ENCODE assay signal across 10 mouse cellular contexts in genomic region chr6:85186744-85187059, GRCm38 (mm10). TPM values are rescaled to one million over a fixed set of nuclear protein-coding genes. Genes with fewer than 3 reads are reported as not detected.
DNase-seq lines count a peak whose midpoint lies in the region; ATAC-seq and TF ChIP-seq lines count a peak whose summit lies in the region.
"Had no signal": no experiment of that assay in that cellular context is flagged by ENCODE, and none has a peak within 500 bp of the region (broad histone marks: within the 10 kb centered on the region; RNA-seq: fewer than 3 reads in every experiment).

No protein-coding gene starts in this region.

- TF ChIP-seq POLR2A in ES-Bruce4 (IDR thresholded peaks at IDR 0.05; ENCODE audit: insufficient read depth, low read length), result no peak

- ATAC-seq in heart, postnatal 0 days (ENCODE audit: insufficient read depth, low read depth), result no peak
- no peak for ATAC-seq in forebrain, embryonic 12.5 days (ENCODE audit: low FRiP score)
- no peak for ATAC-seq in limb, embryonic 13.5 days (ENCODE audit: low FRiP score, low read depth)
- ATAC-seq in megakaryocyte, adult 5-6 weeks (ENCODE audit: poor library complexity, severe bottlenecking), result no peak

- WGBS in heart, postnatal 0 days, result 1% methylated on average over 15 of the region's 15 CpGs
- WGBS in forebrain, embryonic 12.5 days, result 2% methylated on average over 15 of the region's 15 CpGs
- WGBS in limb, embryonic 13.5 days, result 3% methylated on average over 15 of the region's 15 CpGs

- no peak overlapping the region for H3K4me2 ChIP-seq in heart, postnatal 0 days (ENCODE audit: low read depth, low read length)
- peak overlapping the region; percentile 93 for H3K4me2 ChIP-seq in forebrain, embryonic 12.5 days
- H3K4me2 ChIP-seq in limb, embryonic 13.5 days (replicated peaks), result peak overlapping the region; percentile 72

- DNase-seq in heart, postnatal 0 days (ENCODE audit: low spot score), result no peak
- DNase-seq in heart, postnatal 14 days, result no peak
- DNase-seq in cerebellum, adult 11 months, result no peak
- DNase-seq in urinary bladder, adult 18-20 months (ENCODE audit: low spot score in 2 of 2), result no peak

- no peak for TF ChIP-seq CTCF in heart, postnatal 0 days (IDR thresholded peaks at IDR 0.05; ENCODE audit: low read depth)
- no peak for TF ChIP-seq CTCF in ES-Bruce4 (IDR thresholded peaks at IDR 0.05; ENCODE audit: low read depth, low read length)

- no peaks in the 10 kb centered on the region for H3K4me1 ChIP-seq in heart, postnatal 0 days (ENCODE audit: control insufficient read depth, insufficient read depth)
- H3K4me1 ChIP-seq in ES-Bruce4 (ENCODE audit: control insufficient read depth, insufficient read depth, low read length), result no peaks in the 10 kb centered on the region
- peaks cover 47% of the 10 kb centered on the region for H3K4me1 ChIP-seq in forebrain, embryonic 12.5 days
- peaks cover 44% of the 10 kb centered on the region for H3K4me1 ChIP-seq in limb, embryonic 13.5 days

- H3K27ac ChIP-seq in heart, postnatal 0 days (ENCODE audit: low read depth), result no peak overlapping the region
- no peak overlapping the region for H3K27ac ChIP-seq in ES-Bruce4 (ENCODE audit: insufficient read depth, low read length)
- H3K27ac ChIP-seq in forebrain, embryonic 12.5 days, result peak overlapping the region; percentile 93
- no peak overlapping the region for H3K27ac ChIP-seq in limb, embryonic 13.5 days

- H3K27me3 ChIP-seq in heart, postnatal 0 days (ENCODE audit: control insufficient read depth, insufficient read depth, low read length), result peaks cover 82% of the 10 kb centered on the region
- peaks cover 31% of the 10 kb centered on the region for H3K27me3 ChIP-seq in ES-Bruce4 (ENCODE audit: control insufficient read depth, insufficient read depth, low read length, poor library complexity, severe bottlenecking)
- peaks cover 73% of the 10 kb centered on the region for H3K27me3 ChIP-seq in forebrain, embryonic 12.5 days
- H3K27me3 ChIP-seq in limb, embryonic 13.5 days, result peaks cover 91% of the 10 kb centered on the region

- H3K9ac ChIP-seq in heart, postnatal 0 days (replicated peaks; ENCODE audit: low read depth, low read length), result no peak overlapping the region
- H3K9ac ChIP-seq in ES-Bruce4 (ENCODE audit: low read depth, poor library complexity, severe bottlenecking), result no peak overlapping the region
- peak overlapping the region; percentile 88; the same call in 1 of the 2 replicates for H3K9ac ChIP-seq in forebrain, embryonic 12.5 days
- H3K9ac ChIP-seq in limb, embryonic 13.5 days, result no peak overlapping the region

- peak overlapping the region; percentile 46 for H3K4me3 ChIP-seq in heart, postnatal 0 days (ENCODE audit: low read depth, low read length)
- peak overlapping the region; percentile 58 for H3K4me3 ChIP-seq in ES-Bruce4 (ENCODE audit: low read depth, low read length)
- peak overlapping the region; percentile 74 for H3K4me3 ChIP-seq in forebrain, embryonic 12.5 days (replicated peaks)
- H3K4me3 ChIP-seq in limb, embryonic 13.5 days, result peak overlapping the region; percentile 39

- intact Hi-C loops in heart, postnatal 14 days (cut with DNase I), result no loop called here

- TF ChIP-seq EP300 in heart, postnatal 0 days (IDR thresholded peaks at IDR 0.05; ENCODE audit: low read depth), result no peak
- no peak for TF ChIP-seq EP300 in ES-Bruce4 (IDR thresholded peaks at IDR 0.05; ENCODE audit: insufficient read depth, low read depth, low read length)

- H3K9me3 ChIP-seq in heart, postnatal 0 days (replicated peaks; ENCODE audit: control insufficient read depth, low read length), result no peaks in the 10 kb centered on the region
- H3K9me3 ChIP-seq in ES-Bruce4 (replicated peaks; ENCODE audit: control insufficient read depth, insufficient read depth, low read length, poor library complexity, severe bottlenecking), result no peaks in the 10 kb centered on the region
- H3K9me3 ChIP-seq in forebrain, embryonic 12.5 days, result no peaks in the 10 kb centered on the region
- no peaks in the 10 kb centered on the region for H3K9me3 ChIP-seq in limb, embryonic 13.5 days

- no peaks in the 10 kb centered on the region for H3K36me3 ChIP-seq in heart, postnatal 0 days (replicated peaks; ENCODE audit: control insufficient read depth, insufficient read depth, low read length)
- H3K36me3 ChIP-seq in ES-Bruce4 (ENCODE audit: control insufficient read depth, insufficient read depth, low read length, poor library complexity, severe bottlenecking), result no peaks in the 10 kb centered on the region
- H3K36me3 ChIP-seq in forebrain, embryonic 12.5 days (replicated peaks), result no peaks in the 10 kb centered on the region; the same call in 1 of the 2 replicates
- H3K36me3 ChIP-seq in limb, embryonic 13.5 days, result no peaks in the 10 kb centered on the region

RNA-seq across cellular contexts. Expression of gene Emx1, which starts 0.5 kb away (rescaled TPM):
- total RNA-seq in heart, postnatal 0 days (2014; rRNA removed; ENCODE audit: low replicate concordance), result not detected in 2 replicates
- polyA plus RNA-seq in heart, postnatal 0 days (2015; fragmentation: Nextera tagmentation; extraction: Ambion mirVana), result not detected in 2 replicates
- total RNA-seq in heart, postnatal 14 days (2021), result not detected
- 0.56 and 1.8 TPM in 2 replicates for polyA plus RNA-seq in ES-Bruce4 (2011; ENCODE audit: insufficient read depth, insufficient read length, low read depth, missing spikeins)
- 71.6 and 89.0 TPM in 2 replicates for polyA plus RNA-seq in forebrain, embryonic 12.5 days (2016; fragmentation: Nextera tagmentation; extraction: Ambion mirVana)
- 0.60 and 0.64 TPM in 2 replicates for polyA plus RNA-seq in limb, embryonic 13.5 days (2015; fragmentation: Nextera tagmentation; extraction: Ambion mirVana)
- not detected in 2 replicates for total RNA-seq in megakaryocyte, adult 5-6 weeks (2015)
- not detected in 2 replicates for total RNA-seq in megakaryocyte, adult 5-6 weeks (2017)
- total RNA-seq: heart, adult 8-10 months; liver, adult 2 months had no signal
- polyA plus RNA-seq: liver, adult 2 months had no signal

RNA-seq across cellular contexts. Expression of gene Spr, which starts 49.1 kb away (rescaled TPM):
- 63.3 and 108 TPM in 2 replicates for total RNA-seq in heart, postnatal 0 days (2014; rRNA removed; ENCODE audit: low replicate concordance)
- polyA plus RNA-seq in heart, postnatal 0 days (2015; fragmentation: Nextera tagmentation; extraction: Ambion mirVana), result 60.9 and 66.2 TPM in 2 replicates
- total RNA-seq in heart, postnatal 14 days (2021), result 10 to 100 TPM; 57.3 to 58.7 TPM
- polyA plus RNA-seq in ES-Bruce4 (2011; ENCODE audit: insufficient read depth, insufficient read length, low read depth, missing spikeins), result 26.0 and 26.9 TPM in 2 replicates
- 28.9 and 31.7 TPM in 2 replicates for polyA plus RNA-seq in forebrain, embryonic 12.5 days (2016; fragmentation: Nextera tagmentation; extraction: Ambion mirVana)
- 39.5 and 41.4 TPM in 2 replicates for polyA plus RNA-seq in limb, embryonic 13.5 days (2015; fragmentation: Nextera tagmentation; extraction: Ambion mirVana)
- 14.9 and 16.4 TPM in 2 replicates for total RNA-seq in megakaryocyte, adult 5-6 weeks (2015)
- 19.8 and 20.2 TPM in 2 replicates for total RNA-seq in megakaryocyte, adult 5-6 weeks (2017)

Comparison
In these comparisons a context has a peak if more than half of its experiments do, and no peak if none do; other contexts are left out.
1. RNA of gene Emx1, which starts 0.5 kb away (polyA plus RNA-seq): 71.6 to 89.0 TPM in forebrain, embryonic 12.5 days; 0.56 to 1.8 TPM in ES-Bruce4, 0.60 to 0.64 TPM in limb, embryonic 13.5 days and not detected in heart, postnatal 0 days; every median in the first group is over 10 times any median in the second.
2. Peak in every context shown above with its lines, with median percentiles within 50 percentile points of each other: H3K4me3 ChIP-seq.